In the genomic region with DNA sequence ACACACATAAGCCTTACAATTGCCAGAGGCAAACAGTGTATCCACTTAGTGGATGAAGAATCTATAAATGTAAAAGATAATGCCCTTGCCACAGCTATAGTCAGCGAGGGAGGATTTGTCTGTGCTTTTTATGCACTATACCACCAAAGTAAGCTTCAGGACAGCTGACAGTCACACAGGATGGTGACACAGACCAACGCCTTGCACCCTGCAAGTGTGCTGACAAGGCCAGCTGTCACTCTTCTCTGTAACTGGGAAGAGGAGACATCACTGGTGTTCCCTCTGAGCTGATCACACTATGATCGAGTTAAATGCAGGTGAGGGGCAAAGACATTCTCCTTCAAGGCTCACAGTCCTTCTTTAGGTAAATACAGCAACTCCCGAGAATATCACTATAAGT, we compare ENCODE assay signal across 15 mouse cellular contexts.
"Had no signal": no experiment of that assay in that cellular context is flagged by ENCODE, and none has a peak within 500 bp of the region (broad histone marks: within the 10 kb centered on the region; RNA-seq: fewer than 3 reads in every experiment).

No protein-coding gene starts in this region.

- H3K9ac ChIP-seq: lung, embryonic 14.5 days; midbrain, embryonic 12.5 days; neural tube, embryonic 12.5 days; stomach, embryonic 15.5 days had no signal

- H3K4me2 ChIP-seq: lung, embryonic 14.5 days; midbrain, embryonic 12.5 days; neural tube, embryonic 12.5 days; stomach, embryonic 15.5 days had no signal

- H3K27ac ChIP-seq: midbrain, embryonic 10.5 days; midbrain, embryonic 12.5 days; neural tube, embryonic 12.5 days; stomach, embryonic 15.5 days; stomach, postnatal 0 days had no signal

- H3K4me1 ChIP-seq: neural tube, embryonic 12.5 days had no signal

- ATAC-seq: midbrain, embryonic 16.5 days had no signal

- H3K36me3 ChIP-seq: midbrain, embryonic 10.5 days; midbrain, embryonic 12.5 days; neural tube, embryonic 12.5 days; stomach, embryonic 15.5 days had no signal

- H3K9me3 ChIP-seq: midbrain, embryonic 10.5 days; midbrain, embryonic 12.5 days; neural tube, embryonic 12.5 days; stomach, embryonic 15.5 days had no signal

- DNase-seq: lung, adult 18-20 months; lung, embryonic 14.5 days; lung, postnatal 10 days; lung, postnatal 4 days; midbrain, embryonic 14.5 days; right cerebral cortex, postnatal 14 days; thymus, adult 2 months; thymus, postnatal 25 days; thymus, postnatal 4 days had no signal

- H3K4me3 ChIP-seq: midbrain, embryonic 10.5 days; midbrain, embryonic 12.5 days; neural tube, embryonic 12.5 days; stomach, embryonic 15.5 days had no signal

- H3K27me3 ChIP-seq: midbrain, embryonic 12.5 days; neural tube, embryonic 12.5 days; stomach, embryonic 15.5 days had no signal
